Comparison of ENCODE assay signal across 25 mouse cellular contexts in the genomic region with DNA sequence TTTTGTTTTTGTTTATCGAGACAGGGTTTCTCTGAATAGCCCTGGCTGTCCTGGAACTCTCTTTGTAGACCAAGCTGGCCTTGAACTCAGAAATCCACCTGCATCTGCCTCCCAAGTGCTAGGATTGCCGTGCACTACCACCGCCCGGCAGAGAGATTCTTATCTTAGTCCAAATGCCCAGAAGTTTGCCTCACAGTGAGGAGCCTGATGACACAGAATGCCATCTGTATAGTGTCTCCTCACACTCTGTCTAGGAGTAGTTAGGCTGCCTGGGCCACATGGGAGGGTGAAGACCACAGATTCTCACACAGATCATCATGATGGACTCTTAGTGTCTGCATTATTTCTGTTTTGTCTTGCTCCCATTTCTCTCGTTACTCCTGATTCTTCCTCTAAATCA.
"Had no signal": no experiment of that assay in that cellular context is flagged by ENCODE, and none has a peak within 500 bp of the region (broad histone marks: within the 10 kb centered on the region; RNA-seq: fewer than 3 reads in every experiment).

No protein-coding gene starts in this region.

- ATAC-seq: hindbrain, postnatal 0 days; intestine, embryonic 16.5 days; liver, embryonic 12.5 days had no signal

- H3K9ac ChIP-seq: heart, embryonic 13.5 days; heart, embryonic 15.5 days; hindbrain, embryonic 13.5 days; hindbrain, embryonic 15.5 days; kidney, embryonic 15.5 days; limb, embryonic 13.5 days; limb, embryonic 15.5 days; liver, embryonic 12.5 days had no signal

- H3K27ac ChIP-seq: heart, adult 2 months; heart, embryonic 13.5 days; heart, embryonic 15.5 days; hindbrain, embryonic 13.5 days; hindbrain, embryonic 15.5 days; hindbrain, postnatal 0 days; kidney, embryonic 15.5 days; kidney, postnatal 0 days; limb, embryonic 13.5 days; limb, embryonic 15.5 days; liver, embryonic 12.5 days had no signal

- H3K36me3 ChIP-seq: heart, embryonic 15.5 days; hindbrain, embryonic 15.5 days; kidney, embryonic 15.5 days; limb, embryonic 13.5 days; limb, embryonic 15.5 days had no signal

- H3K27me3 ChIP-seq: heart, embryonic 13.5 days; heart, embryonic 15.5 days; hindbrain, embryonic 13.5 days; hindbrain, embryonic 15.5 days; kidney, embryonic 15.5 days; limb, embryonic 13.5 days; limb, embryonic 15.5 days; liver, embryonic 12.5 days had no signal

- H3K9me3 ChIP-seq: heart, embryonic 13.5 days; heart, embryonic 15.5 days; hindbrain, embryonic 13.5 days; hindbrain, embryonic 15.5 days; kidney, embryonic 15.5 days; limb, embryonic 13.5 days; limb, embryonic 15.5 days; liver, embryonic 12.5 days had no signal

- H3K4me2 ChIP-seq: heart, embryonic 11.5 days; heart, embryonic 13.5 days; heart, embryonic 15.5 days; hindbrain, embryonic 13.5 days; hindbrain, embryonic 15.5 days; kidney, embryonic 15.5 days; limb, embryonic 13.5 days; limb, embryonic 15.5 days; liver, embryonic 12.5 days had no signal

- H3K4me3 ChIP-seq: heart, adult 2 months; heart, embryonic 13.5 days; heart, embryonic 15.5 days; hindbrain, embryonic 13.5 days; hindbrain, embryonic 15.5 days; kidney, embryonic 15.5 days; limb, embryonic 13.5 days; limb, embryonic 15.5 days; liver, embryonic 12.5 days had no signal

- DNase-seq: gastrocnemius, postnatal 14 days; gastrocnemius, postnatal 36 days; heart, adult 2 months; heart, postnatal 14 days; heart, postnatal 36 days; kidney, adult 11 months; kidney, adult 2 months; kidney, adult 9 months; kidney, postnatal 14 days; kidney, postnatal 36 days; layer of hippocampus, adult 9-11 months; layer of hippocampus, postnatal 36 days; left cerebral cortex, postnatal 4 days had no signal
